Mouse (Mus musculus) fibroblast of lung, adult 2 months (primary cell): Measurements from ENCODE around the gene Lipc.

Experiments
- DNase-seq: peaks from one replicate; pipeline ENCODE4 v3.0.0-alpha.2; 2011; ENCODE audit warnings: low read depth

The Lipc gene

DNA sequence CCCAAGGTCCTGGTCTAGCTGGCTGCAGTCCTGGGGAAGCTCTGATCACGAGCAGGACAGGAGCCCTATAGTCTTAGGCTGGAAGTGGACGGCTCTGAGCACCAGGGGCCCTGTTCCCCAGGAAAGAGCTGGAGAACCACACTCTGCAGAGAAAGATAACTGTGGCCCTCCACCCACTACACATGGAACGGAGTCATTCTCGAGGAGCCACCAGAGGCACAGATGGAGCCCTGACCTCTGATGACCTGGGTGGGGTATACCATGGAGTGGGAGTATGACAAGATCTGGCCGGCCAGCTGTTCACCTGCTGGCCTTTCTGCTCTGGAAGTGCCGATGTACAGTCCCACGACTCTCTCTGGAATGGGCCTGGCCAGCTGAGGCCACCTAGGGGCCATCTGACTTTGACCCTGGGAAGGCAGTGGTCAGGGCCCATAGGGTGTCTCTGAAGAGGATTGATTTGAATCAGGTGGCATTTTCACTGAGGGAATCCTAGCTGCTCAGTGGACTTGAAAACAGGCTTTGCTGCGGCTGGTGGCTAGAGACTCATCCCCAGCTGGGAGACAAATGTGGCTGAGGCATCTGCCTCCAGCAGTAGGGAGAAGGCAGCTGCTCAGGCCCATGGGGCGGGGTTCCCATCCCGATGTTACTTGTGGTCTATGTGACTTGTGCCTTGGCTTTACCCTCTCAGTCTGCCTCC, 37.2 kb downstream of the Lipc start:
- DNase-seq, result no peak

DNA sequence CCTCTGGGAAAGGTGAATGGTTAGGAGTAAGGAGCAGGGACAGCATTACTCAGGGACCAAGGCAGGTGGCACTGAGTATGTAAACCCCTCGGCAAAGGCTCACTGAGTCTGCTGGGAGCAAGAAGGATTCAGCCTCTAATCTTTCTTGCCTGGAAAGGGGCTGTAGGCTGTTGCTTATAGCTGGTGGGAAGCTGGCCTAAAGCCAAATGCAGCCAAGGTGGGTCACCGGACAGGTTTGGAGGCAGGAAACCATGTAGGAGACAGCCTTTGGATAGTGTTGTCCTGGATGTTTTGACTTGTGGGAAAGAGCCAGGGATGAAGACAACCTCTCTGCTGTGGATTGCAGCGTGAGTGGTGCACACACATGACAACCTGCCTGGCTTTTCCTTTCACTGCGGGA, 40.9 kb downstream of the Lipc start:
- DNase-seq, result no peak

DNA sequence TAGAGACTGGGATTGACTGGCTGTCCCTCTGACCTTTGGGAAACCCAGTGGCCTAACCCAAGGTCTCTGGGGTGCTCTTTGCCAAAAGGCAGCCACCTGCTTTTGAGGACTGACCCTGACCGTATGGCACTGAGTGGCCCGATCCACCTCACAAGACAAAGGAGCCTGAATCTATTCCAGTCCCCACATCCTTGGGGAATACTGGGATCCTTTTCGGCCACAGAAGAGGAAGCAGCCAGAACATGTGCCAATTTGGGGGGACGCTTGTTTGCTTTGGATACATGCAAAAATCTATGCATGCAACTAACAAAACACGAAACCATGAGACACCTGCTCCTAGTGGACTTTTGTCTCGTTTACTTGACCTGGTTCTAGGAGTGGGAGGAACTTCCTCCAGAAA, 41.7 kb downstream of the Lipc start:
- no peak for DNase-seq

DNA sequence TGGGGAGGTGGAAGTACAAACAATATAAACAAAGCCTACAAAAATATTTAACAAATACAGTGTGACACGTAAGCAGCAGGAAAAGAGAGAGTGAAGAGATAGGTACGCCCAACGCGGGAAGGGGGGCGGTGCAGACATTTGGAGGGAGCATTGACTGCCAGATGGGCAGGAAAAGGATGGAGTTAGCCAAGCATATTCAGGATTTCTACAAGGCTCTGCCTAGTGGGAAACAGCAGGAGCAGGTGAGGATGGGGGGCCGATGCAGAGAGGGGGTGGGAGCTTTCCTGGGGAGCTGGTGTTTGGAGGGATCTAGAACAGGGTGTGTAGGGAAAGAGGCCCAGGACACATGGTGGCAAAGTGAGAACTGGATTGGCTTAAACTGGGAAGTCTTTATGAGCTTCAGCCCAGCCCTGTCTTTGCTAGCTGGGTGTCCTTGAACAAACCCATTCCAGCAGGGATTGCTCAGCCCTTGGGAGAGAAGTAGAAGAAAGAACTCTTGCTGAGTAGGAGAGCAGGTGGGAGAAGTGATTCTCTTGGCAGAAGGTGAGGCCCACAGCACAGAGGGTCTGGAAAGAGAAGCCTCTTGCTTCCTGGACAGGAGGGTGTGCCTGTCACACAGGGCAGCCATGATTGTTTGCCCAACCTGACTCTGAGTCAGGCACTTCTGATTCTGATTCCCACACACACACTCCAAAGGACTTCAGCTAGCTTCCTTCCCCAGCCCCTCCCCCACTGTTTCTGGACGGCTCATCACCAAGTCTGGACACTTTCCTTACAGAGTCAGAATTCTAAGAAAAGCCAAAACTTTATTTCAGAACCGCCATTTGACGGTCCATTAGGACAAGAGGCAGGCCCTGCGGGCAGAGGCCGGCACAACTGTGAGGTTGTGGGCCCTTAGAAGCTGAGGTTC, 49.0 kb downstream of the Lipc start:
- no peak for DNase-seq

DNA sequence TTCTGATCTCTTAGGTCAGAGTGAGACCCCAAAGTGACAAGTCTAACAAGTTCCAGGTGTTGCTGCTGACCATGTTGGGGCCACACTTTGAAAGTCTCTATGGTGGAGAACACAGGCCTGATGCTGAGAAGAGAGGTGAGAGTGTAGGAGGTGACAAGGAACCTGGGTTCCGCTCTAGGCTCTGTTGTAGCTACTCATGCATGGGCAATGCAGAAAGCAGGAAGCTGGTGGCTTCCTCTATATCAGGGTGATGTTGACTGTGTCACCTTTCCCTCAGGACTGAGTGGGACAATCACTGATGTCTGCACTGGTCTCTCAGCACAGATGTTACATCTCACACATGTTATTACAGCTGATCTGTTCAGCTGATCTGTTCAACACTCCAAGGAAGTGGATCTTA, 57.8 kb downstream of the Lipc start:
- no peak for DNase-seq

DNA sequence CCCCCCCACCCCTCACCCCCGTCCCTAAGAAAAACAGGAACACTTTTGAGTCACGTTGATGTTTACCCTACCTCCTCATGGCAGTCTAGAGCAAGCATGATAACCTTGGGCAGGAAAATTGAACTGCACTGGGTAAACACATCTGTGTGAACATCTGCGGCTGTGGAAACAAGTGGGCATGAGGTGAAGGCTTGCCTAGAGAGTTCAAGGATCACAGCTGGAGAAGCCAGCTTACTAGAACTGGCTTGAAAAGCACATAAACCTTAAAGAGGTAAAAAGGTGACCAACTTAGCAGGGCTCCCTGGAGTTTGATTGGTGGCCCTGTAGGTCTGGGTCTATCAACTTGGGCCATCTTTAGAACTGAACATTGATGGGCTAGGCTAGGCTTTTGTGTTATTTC, 58.5 kb downstream of the Lipc start:
- DNase-seq, result no peak

DNA sequence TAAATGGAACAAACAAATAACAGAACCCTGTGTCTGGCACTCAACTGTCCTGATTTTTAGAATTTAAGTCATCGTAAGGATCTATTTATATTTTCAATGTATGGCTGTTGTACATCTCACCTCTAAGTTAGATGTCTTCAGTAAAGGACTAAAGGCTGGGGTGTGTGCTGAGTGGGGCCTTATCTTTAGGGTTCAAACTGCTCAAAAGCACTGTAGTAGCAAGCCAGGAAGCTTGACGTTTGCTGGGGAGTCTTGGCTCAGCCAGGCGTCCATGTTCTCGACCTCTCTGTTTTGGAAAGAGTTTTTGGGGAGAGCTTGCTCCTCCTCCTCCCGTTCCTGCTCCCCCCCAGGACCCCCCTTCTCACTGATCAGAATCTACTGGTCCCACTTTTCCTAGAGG, 59.4 kb downstream of the Lipc start:
- no peak for DNase-seq

DNA sequence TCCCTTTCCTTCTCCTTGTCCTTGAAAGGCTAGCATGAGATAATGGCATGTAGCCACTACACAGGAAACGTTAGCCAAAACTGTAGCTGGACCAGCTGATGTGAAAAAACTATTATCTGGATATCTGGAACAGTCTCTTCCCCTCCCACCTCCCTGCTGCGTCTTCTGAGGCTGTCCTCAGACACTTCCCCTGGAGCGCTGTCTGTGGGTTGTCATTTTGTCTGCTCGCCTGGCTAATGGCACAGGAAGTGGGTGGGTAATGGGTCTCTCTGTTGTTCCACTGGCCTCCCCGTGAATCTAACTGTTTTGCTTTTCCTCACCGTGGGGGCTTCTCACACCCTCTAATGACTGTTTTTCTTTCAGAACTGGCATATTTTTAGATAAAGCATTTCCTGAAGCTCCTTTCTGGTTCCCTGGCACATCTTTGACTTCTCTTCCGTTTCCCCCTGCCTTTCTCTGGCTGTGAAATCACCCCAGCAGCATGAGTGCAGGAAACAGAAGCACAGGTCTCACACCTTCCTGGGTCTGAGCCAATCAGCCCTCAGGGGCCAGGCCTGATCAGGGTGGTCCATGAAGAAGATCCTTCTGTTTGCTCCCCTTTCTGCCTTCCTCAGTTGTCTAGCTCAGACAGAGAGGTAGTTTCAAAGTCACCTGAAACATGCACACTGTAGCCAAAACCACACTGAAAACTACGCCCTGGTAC, 60.4 kb downstream of the Lipc start:
- no peak for DNase-seq

DNA sequence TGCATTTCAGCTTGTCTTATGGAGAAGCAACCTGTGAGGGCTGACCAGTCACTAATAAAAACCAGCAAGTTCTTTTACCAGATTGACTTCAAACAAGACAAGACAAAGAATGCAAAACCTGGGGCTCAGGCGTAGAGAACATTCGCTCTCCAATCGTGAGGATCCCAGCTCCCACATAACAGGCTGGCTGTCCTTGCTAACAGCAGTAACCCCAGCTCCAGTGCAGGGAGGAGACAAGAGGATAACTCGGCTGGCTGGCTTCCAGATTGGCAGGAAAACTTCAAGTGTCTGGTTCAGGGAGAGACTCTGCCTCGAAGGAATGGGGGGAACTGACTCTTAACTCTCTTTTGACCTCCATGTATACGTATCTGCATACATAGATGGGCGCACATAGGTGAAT, 61.3 kb downstream of the Lipc start:
- no peak for DNase-seq

DNA sequence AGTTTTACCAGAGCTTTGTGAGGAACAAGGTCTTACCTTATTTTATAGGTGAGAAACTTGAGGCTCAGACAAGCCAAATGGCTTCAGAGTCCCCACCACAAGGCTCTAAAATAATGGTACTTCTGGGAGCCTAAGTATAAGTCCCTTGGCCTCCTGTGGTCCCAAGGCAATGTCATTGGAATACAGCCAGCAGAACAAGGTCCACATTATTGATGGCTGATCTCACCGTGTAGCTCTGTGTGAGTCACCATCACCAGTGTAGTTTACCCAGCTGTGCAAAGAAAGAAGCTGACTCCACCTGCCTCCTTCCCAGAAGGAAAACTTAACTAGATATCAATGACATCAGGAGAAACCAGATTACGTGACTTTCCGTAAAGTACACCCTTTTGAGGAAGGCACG, 63.1 kb downstream of the Lipc start:
- no peak for DNase-seq

DNA sequence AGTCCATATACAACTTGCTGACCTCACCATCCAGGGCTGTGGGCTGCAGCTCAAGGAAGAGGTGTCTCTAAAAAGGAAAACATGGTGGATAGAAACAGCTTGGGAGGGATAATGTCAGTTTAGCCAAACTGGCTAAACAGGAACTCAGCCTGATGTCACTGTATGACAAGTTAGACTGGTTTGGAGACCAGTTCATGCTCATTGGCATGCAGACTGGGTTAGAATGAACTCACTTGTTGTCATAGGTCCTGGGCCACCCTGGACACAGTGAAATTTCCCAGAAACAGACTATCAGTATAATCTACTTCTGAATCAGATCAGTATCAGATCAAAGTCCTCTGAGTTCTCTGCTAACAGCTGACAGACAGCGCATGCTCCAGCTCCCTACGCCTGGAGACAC, 63.5 kb downstream of the Lipc start:
- no peak for DNase-seq

DNA sequence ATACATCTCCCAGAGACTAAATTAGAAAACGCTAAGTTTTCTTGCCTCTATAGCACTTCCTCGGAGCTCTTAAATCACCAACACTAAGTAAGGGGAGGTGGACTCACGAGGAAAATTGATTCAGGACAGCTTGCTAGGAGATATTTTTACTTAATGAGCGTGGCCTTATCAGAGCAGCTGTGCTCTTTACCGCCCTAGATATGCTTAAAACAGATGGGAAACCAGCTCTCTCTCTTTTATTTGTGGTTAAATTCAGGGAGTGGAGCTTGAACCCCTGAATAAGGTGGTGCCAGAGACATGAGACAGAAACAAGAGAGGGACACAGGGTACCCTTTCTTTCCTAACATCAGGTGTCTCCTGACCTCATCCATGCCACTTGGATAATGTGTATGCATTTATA, 70.0 kb downstream of the Lipc start:
- no peak for DNase-seq

DNA sequence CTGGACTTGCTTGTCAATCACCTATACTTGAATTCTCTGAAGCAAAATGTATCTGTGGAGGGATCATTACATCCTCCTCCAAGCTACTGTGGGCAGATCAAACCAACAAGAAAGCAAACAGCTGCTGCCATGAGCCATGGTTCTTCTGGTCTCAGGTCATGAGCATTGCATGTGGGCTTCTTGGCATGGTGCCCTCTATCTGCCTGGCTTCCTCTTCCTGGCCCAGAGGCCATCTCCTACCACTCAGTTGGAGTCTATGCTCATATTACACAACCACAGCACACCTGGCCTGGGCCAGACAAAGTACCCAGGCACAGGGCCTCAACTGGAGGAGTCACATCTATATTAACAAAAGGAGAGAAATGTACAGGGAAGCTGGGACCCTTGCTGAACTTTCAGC, 73.2 kb downstream of the Lipc start:
- no peak for DNase-seq

DNA sequence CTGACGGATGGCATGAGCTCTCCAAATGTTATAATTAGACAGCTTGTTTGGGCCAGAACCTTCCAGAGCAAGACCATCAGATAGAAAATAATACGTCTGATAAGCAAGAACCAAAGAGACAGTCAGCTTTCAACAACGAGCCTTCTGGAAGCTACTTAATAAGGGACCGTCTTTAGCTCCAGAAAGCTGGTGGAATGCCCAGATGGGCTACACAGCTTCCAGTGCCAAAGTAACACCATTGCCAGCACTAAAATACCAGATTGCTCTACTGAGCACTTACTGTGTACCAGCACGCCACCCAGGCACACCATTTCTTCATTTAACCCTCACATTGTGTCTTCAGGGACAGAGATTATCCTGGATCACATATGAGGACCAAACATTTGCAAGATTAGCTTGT, 73.9 kb downstream of the Lipc start:
- no peak for DNase-seq

DNA sequence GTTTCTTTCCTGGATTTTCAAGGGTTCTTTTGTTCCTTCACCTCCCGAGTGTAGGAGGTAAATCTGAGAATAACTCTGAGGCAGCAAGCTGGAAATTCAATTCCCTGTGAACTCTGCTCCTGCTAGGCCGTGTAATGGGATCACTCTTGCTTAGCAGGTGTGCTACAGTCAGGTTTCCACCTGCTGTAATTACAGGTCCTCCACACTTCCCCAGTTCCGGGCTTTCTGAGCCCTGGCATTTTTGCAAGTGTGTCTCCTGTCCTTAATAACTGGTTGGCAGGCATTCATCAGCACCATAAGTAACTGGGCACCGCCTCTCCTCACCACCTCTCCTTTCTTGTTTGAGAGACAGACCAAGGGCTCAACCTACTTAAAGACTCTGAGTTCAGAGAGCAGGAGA, 76.5 kb downstream of the Lipc start:
- DNase-seq, result no peak

DNA sequence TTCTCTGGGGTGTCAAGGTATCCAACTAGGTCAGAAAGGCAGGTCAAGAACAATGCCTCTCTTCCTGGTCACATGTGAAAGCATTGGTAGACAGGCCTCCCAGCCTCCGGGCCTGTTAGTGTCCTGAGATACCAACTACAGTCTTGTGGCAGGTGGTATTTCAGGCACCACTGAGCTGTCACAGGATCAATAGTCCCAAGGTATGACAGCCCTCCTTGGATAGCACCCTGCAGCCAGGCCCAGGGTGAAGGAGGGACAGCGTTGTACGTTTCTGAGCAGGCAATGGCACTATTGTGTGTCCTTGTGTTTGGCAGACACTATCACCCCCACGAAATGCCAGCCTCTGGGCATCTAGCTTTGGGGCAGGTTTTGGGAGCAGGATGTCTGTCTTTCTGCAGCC, 77.0 kb downstream of the Lipc start:
- DNase-seq, result no peak

DNA sequence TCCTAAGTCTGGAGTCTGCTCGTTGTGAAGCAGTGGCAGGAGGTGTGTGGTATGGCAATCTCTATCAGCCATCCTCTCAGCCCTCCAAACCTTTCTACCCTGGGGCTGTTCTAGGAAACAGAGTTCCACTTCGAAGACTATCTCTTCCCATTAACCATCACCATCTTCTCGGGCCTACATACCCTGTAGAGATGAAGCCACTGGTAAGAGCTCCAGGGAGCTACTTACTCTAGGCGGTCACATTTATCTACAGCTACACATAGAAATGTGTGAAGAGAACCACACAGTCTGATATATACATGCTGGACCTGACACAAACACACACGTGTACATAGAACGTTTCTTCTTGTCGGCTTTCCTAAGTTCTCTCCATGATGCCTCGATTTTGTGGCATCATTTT, 79.4 kb downstream of the Lipc start:
- no peak for DNase-seq

DNA sequence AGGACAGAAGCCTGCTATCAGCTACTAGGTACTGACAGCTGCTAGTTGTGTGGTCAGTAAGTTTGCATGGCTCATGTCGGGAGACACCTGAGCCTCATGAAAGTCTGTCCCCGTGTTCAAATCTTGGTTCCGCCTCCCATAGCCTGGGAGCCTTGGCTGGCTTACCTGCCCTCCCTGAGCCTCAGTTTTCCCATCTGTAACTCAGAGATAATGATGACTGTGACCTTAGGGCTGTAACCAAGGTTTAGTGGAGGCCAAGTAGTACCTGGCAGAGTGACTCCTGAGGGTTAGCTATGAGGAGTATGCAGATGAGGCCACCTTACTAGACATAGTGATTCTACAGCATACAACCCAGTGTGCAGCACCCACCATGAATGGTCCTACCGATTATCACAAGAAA, 81.7 kb downstream of the Lipc start:
- no peak for DNase-seq

DNA sequence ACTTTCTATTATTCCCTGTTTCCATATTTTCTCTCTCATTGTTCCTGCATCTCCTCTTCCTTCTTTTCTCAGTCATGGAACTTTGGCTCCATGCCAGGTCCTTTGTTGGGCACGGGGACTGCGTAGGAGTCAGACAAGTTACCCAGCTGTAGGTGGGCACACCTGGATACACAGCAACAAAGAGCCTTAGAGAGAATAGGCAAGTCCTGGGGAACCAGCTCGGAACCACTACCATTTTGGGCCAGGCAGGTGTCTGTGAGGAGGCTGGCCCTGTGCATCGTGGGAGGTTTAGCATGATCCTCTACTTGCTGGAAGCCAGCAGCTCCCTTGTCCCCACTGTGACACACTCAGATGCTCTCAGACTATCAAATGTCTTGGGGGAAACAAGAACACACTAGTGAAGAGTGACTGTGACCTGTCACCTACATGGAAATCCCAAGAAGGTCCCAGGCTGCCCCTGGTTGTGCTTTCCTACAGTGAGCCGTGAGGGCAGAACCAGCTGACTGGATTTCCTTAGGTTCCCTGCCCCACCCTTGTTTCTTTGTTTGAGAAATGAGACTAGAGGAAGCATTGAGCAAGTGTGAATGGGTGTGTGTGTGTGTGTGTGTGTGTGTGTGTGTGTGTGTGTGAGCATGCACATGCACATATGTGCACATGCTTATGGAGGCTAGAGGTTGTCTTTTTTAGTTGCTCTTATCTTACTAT, 82.7 kb downstream of the Lipc start:
- DNase-seq, result no peak

DNA sequence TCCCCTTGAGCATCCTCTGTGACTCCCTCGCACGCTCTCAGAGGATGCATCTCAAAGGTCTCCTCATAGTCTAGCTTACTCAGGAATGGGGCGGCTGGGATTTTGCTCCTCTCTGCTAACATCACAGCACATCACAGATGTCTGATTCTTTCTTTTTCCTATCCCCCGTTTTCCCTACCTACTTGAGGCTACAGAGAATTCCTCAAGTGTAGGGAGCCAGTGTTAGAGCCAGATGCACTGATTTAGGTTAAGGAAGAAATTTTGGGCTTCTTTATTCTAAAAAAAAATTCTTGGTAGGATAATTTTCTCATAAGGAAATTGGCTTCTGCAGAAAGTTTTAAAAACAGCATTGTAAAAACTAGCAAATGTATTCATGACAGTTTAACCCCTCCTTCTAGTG, 84.6 kb downstream of the Lipc start:
- DNase-seq, result no peak

DNA sequence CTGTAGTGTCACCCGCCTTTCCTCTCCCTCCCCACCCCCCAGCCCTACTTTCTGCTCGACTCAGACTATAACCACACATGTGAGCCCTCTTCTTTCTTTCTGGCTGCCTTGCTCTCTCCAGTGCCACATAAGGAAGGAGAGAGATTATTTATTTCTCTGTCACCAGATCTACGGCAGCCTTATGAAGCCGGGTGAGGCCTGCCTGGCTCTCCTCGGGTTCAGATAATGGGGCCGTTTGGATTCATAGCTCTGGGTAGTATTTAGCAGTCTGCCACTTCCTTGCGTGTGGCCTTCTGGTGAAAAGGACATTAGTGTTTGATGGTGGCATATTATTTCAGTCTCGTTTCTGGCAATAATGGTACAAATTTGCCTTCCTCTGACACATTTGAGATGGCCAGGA, 88.0 kb downstream of the Lipc start:
- no peak for DNase-seq

DNA sequence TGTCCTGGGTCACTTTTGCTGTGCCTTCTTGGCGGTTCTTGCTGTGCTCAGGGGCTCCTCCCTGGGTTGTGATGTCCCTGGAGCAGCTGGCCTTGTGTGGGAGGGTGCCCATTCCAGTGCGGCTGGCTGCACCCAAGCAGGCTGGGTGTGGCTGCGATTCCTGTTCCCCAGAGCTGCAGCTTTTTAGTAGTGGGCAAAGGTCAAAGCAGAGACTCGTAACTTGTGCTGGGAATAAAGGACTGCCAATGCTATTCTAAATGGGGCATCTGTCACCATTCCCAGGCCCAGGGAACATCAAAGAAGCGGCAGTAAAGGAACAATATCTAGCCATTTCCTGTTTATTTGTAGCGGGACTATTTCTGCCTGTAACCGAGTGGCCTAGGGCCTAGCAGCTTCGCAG, 88.7 kb downstream of the Lipc start:
- DNase-seq, result no peak

DNA sequence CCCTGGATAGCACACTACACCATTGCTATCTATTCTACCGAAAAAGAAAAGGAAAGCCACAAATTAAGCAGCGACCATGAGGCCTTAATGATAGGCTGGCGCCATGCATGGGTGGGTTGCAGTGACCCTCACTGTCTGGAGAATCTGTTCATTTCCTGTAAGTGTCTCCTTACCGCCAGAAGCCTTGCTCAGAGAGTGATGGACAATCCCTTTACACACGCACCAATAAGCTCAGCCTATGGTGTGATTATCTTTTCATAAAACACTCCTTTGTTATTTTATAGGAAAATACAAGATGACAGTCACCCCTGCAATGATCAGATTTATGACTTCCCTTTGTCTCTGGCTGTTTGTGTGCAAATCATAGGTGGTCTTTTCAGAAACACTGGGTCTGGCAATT, 92.8 kb downstream of the Lipc start:
- no peak for DNase-seq
